In genomic region chr17:31892750-31893149, GRCm38 (mm10) we compare ENCODE assay signal across 8 mouse cellular contexts. TPM values are rescaled to one million over a fixed set of nuclear protein-coding genes. Genes with fewer than 3 reads are reported as not detected.
DNase-seq lines count a peak whose midpoint lies in the region; ATAC-seq lines count a peak whose summit lies in the region.

No protein-coding gene starts in this region.

- no peak for ATAC-seq in granulocyte monocyte progenitor cell, adult 5-6 weeks (replicated peaks; ENCODE audit: poor library complexity, severe bottlenecking)

- H3K4me3 ChIP-seq in heart, embryonic 10.5 days: 0 out of 2 replicates have a peak overlapping the region, but pooled peaks have one; percentile 1
- 0 out of 2 replicates have a peak overlapping the region, but pooled peaks have one; percentile 2 for H3K4me3 ChIP-seq in limb, embryonic 10.5 days

- no peaks in the 10 kb centered on the region for H3K27me3 ChIP-seq in heart, embryonic 10.5 days (ENCODE audit: insufficient read depth, poor library complexity, severe bottlenecking)
- H3K27me3 ChIP-seq in limb, embryonic 10.5 days (ENCODE audit: low read depth, poor library complexity, severe bottlenecking): no peaks in the 10 kb centered on the region

- no peaks in the 10 kb centered on the region for H3K36me3 ChIP-seq in heart, embryonic 10.5 days
- H3K36me3 ChIP-seq in limb, embryonic 10.5 days: no peaks in the 10 kb centered on the region

- DNase-seq in adrenal gland, adult (ENCODE audit: inconsistent age in 2 of 2, low spot score in 1 of 2): peak; percentile 94 to 97
- peak; percentile 70 for DNase-seq in embryo, embryonic 11 days
- DNase-seq in heart, embryonic 10.5 days (ENCODE audit: low spot score): peak; percentile 92
- peak; percentile 85 for DNase-seq in kidney, adult 9 months
- peak; percentile 58 for DNase-seq in limb, embryonic 10.5 days (ENCODE audit: low spot score)
- DNase-seq in neural tube, embryonic 10.5 days (ENCODE audit: extremely low spot score, low spot score): peak; percentile 59
- peak; percentile 60 for DNase-seq in urinary bladder, postnatal 10 days (ENCODE audit: low spot score)

- 14% methylated on average over 10 of the region's 10 CpGs for WGBS in heart, embryonic 10.5 days
- 16% methylated on average over 10 of the region's 10 CpGs for WGBS in limb, embryonic 10.5 days

- H3K4me1 ChIP-seq in heart, embryonic 10.5 days: peaks cover 76% of the 10 kb centered on the region
- H3K4me1 ChIP-seq in limb, embryonic 10.5 days: peaks cover 45% of the 10 kb centered on the region

- peak overlapping the region; percentile 85 for H3K27ac ChIP-seq in heart, embryonic 10.5 days
- H3K27ac ChIP-seq in limb, embryonic 10.5 days: no peak overlapping the region

- H3K9me3 ChIP-seq in heart, embryonic 10.5 days: no peaks in the 10 kb centered on the region
- H3K9me3 ChIP-seq in limb, embryonic 10.5 days (replicated peaks): no peaks in the 10 kb centered on the region

RNA-seq across cellular contexts. Expression of gene Sik1, which starts 37.1 kb away (rescaled TPM):
- polyA plus RNA-seq in heart, embryonic 10.5 days (2016; fragmentation: Nextera tagmentation; extraction: Ambion mirVana): 20.9 and 22.0 TPM in 2 replicates
- polyA plus RNA-seq in limb, embryonic 10.5 days (2016; fragmentation: Nextera tagmentation; extraction: Ambion mirVana): 10.3 and 13.4 TPM in 2 replicates
- total RNA-seq in granulocyte monocyte progenitor cell, adult 5-6 weeks (2014; fragmentation: Nextera tagmentation): 9.1 and 12.1 TPM in 2 replicates
- 9.2 and 10.8 TPM in 2 replicates for total RNA-seq in granulocyte monocyte progenitor cell, adult 5-6 weeks (2017)
